Mouse (Mus musculus): ENCODE measurements around the gene Prl2c5.
"Not testable (repeated sequence)": the region's sequence is repeated elsewhere in the genome, so short reads cannot be mapped to it uniquely, and the experiment has no call there.

The Prl2c5 gene

GRCm38 (mm10) chr13:13182415-13182814, at the start of gene Prl2c5:
Prl2c5 (plus strand) TSS chr13:13182715.
- DNase-seq (ENCODE audit: low spot score in 2 of 2), result not testable (repeated sequence)

GRCm38 (mm10) chr13:13162777-13163485, 19.6 kb upstream of the Prl2c5 start:
- not testable (repeated sequence) for DNase-seq (ENCODE audit: low spot score in 2 of 2)

- not testable (repeated sequence) for DNase-seq (ENCODE audit: low spot score in 2 of 2)
Observed at GRCm38 (mm10) chr13:13168631-13169030, 13.9 kb upstream of the Prl2c5 start.

GRCm38 (mm10) chr13:13173616-13174136, 8.8 kb upstream of the Prl2c5 start:
- not testable (repeated sequence) for DNase-seq (ENCODE audit: low spot score in 2 of 2)

- not testable (repeated sequence) for DNase-seq (ENCODE audit: low spot score in 2 of 2)
Observed at GRCm38 (mm10) chr13:13175736-13176135, 6.8 kb upstream of the Prl2c5 start.

- not testable (repeated sequence) for DNase-seq (ENCODE audit: low spot score in 2 of 2)
Observed at GRCm38 (mm10) chr13:13211168-13211567, 28.7 kb downstream of the Prl2c5 start.

DNA sequence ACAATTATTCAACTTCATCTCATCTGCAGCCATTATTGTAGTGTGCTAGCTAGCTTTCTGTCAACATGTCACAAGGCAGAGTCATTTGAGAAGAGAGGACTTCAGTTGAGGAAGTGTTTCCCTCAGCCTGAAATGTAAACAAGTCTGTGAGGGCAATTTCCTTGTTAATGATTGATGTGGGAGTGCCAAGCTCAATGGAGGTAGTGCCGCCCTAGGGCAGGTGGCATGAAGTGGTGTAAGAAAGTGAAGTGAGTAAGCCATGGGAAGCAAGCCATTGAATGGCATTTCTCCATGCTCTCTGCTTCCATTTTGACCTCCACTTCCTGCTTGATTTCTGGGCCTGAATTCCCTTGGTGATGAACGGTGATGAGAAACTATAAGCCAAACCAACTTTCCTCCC, 33.8 kb downstream of the Prl2c5 start:
- not testable (repeated sequence) for DNase-seq (ENCODE audit: low spot score in 2 of 2)

- not testable (repeated sequence) for DNase-seq (ENCODE audit: low spot score in 2 of 2)
Observed at GRCm38 (mm10) chr13:13220231-13220630, 37.7 kb downstream of the Prl2c5 start.

- peak in 1 of 2 experiments; percentile 17 for DNase-seq (ENCODE audit: low spot score in 2 of 2)
Observed at GRCm38 (mm10) chr13:13237456-13237855, 54.9 kb downstream of the Prl2c5 start.

Measured in frontal cortex, postnatal 10 days (tissue).